Mouse (Mus musculus) c-Kit-negative CD71-positive TER-119-positive erythroid progenitor cells, embryonic 14.5 days (primary cell): ENCODE measurements around the gene Vmn1r68.

Source experiments
- DNase-seq: peaks from one replicate; pipeline ENCODE4 v3.0.0-alpha.2; 2013; ENCODE audit warnings: low read depth, low spot score

The Vmn1r68 gene

GRCm38 (mm10) chr7:10558385-10558784 lies at the start of gene Vmn1r68:
TSS of gene Vmn1r68 (minus strand) at chr7:10558485.
- no peak for DNase-seq

DNA sequence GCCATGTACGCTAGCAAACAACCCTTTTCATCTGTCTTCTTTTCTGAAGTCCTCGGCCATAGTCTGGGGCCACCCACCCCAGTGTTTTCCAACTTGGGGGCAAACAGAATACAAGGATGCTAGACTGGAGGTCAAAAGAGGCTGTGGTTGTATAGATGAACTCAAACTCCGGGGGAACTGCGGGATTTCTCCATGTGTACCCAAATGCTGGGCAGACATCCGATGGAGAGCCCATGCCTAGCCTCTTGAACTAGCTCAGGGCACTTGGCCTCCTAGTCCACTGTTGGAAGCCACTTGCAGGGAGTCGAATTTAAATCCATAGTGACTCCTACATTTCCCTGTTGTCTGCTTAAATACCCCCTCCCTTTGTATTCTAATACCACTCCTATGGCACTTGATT lies 62.7 kb downstream of the Vmn1r68 start:
- no peak for DNase-seq

GRCm38 (mm10) chr7:10494786-10495521 lies 63.3 kb downstream of the Vmn1r68 start, which contains the start of gene Zik1:
TSS of gene Zik1 (minus strand) at chr7:10495394.
- DNase-seq, result peak; percentile 44

- DNase-seq, result no peak
Measured at GRCm38 (mm10) chr7:10480588-10481233, 77.6 kb downstream of the Vmn1r68 start.

- no peak for DNase-seq
Measured at GRCm38 (mm10) chr7:10479813-10480212, 78.5 kb downstream of the Vmn1r68 start.

DNA sequence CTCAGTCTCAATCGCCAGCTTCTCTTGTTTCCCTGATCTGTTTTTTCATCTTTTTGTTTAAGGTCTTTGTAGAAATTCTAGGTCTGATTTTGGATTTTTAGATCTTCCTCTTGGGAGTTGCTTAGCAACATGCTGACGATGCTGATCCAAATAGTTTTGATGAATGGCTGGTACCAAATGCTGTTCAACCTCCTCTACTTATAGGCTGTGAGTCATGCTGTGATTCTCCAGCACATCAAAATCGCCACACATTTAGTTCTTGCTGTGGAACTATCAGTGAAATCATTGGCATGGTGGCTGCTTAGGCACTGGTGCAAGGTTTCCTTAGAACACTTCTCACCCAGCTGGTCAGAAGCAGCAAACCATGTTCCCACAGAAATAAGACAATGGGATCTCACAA lies 100.1 kb downstream of the Vmn1r68 start:
- no peak for DNase-seq
